Mouse (Mus musculus): ENCODE data around the gene Luc7l3.

GRCm38 (mm10) chr11:94242760-94243421 lies 78.9 kb downstream of the Luc7l3 start:
- TF ChIP-seq CTCF (IDR thresholded peaks at IDR 0.05; ENCODE audit: low read depth) (no peak), EP300 (IDR thresholded peaks at IDR 0.05; ENCODE audit: low read depth) (no peak)

Data from liver, embryonic 14.5 days (tissue).